Mouse (Mus musculus) T-helper 2 cell (primary cell): ENCODE results near the gene Muc13.

Experiments used
- in situ Hi-C: fragments of 300-600 bp; cut with MboI, MseI; formaldehyde crosslinking; loops from one replicate; pipeline ENCODE4 v1.15.1; 2025; ENCODE audit warnings: high pct_unique_total_duplicates

Muc13 gene

DNA sequence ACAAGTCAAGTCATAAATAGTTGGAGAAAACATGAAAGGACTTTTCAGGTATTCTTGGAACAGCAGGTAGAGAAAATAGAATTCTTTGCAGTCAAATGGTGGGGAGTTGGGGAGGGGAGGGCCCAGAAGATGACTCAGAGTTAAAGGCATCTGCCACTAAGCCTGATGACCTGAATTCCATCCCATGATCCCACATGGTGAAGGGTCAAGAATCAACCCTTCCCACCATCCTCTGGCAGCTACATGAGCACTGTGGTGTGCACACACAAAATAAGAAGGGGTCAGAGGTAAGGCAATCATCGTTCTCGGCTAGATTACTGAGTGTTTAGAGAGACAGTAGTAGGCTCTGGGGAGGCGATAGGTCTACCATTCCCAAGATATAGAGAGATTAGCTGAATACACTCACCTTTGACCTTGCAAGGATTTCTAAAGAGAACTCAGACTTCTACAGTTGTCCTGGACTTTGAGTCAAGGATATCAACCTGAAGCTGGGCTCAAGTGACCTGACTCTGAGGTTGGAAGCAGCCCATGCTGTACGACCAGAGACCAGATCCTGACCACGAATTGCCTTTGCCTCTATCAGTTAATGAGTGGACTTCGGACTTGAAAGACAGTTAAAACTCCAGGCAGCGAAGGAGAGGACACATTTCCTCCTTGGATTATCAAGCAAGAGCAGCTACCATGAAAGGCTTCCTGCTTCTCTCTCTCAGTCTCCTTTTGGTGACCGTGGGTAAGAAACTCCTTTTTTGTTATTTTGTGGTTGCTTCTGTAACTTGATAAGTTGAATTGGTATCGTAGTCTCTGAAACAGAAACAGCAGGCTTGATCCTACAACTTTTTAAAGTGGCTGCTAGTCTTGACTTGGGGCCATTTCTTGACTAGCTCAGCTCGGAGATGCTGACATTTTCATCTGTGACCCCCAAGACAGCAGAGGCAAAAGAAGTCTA is at the start of gene Muc13:
TSS of gene Muc13 (plus strand) at position 192 of the 946 bp plus-strand sequence.
- in situ Hi-C loops, result no loop called here

- in situ Hi-C loops, result no loop called here
Observed at GRCm38 (mm10) chr16:33744622-33745419, 49.0 kb upstream of the Muc13 start.

DNA sequence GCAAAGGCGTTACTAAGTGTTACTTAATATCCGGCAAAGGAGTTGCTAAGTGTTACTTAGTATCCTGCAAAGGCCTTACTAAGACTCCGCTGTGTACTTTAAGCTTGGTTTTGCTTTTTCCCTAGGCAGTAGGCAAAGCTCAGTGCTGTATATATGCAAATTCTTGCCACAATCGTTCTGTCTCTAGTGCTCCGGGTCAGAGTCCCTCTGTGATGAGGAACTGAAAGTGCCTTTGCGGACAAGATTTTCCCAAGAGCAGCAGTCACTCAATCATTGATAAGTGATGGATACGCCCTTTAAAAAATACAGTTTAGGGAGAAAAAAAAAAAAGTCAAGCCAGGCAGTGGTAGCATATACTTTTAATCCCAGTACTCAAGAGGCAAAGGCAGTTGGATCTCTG is 48.4 kb upstream of the Muc13 start:
- in situ Hi-C loops, result no loop called here

DNA sequence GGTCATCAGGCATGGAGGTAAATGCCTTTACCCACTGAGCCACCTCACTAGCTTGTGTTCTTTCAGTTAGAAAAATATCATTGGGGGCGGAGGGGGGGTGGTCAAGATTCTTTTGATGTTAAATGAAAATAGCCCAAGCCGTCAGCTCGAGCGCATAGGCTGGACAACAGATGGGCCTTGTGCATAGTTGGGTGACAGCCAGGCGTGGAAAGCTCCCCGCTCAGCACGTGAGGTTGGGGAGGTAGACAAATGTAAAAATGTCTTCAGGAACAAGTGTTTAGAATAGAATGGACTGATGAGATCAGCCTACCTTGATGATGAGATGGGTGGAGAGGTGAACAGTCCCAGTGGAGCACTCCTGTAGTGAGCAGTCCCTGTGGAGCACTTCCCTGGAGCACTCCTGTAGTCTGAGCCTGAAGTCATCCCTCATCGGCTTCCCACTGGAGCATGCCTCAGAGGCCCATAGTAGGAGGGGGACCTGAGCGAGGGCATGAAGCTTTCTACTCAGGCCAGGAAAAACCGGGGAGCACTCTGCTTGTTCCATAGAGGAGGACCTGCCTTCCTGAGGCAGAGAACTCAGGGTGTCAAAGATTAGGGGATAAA is 47.7 kb upstream of the Muc13 start:
- in situ Hi-C loops, result no loop called here

GRCm38 (mm10) chr16:33747346-33747954 is 46.4 kb upstream of the Muc13 start:
- in situ Hi-C loops, result no loop called here

- in situ Hi-C loops, result no loop called here
Observed at GRCm38 (mm10) chr16:33747994-33748393, 45.8 kb upstream of the Muc13 start.

DNA sequence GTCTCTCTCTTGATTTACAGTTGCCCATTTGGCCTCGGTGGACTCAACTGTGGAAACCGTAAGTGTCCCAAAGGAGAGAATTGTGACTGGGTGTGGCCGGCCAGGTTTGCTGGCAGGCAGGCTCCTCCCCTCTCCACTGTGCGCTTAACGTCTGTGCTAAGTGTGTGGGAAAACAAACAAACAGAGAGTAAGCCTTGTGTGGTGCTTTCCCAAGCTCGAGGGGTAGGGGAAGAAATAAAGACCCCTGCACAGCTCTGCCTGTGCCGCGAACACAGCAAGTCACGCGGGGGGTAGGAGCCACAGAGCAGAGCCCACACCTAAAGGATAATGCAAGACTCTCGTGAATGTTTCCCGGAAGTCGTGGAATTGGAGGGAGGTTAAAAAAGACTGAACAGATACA is 42.7 kb upstream of the Muc13 start:
- in situ Hi-C loops, result no loop called here

DNA sequence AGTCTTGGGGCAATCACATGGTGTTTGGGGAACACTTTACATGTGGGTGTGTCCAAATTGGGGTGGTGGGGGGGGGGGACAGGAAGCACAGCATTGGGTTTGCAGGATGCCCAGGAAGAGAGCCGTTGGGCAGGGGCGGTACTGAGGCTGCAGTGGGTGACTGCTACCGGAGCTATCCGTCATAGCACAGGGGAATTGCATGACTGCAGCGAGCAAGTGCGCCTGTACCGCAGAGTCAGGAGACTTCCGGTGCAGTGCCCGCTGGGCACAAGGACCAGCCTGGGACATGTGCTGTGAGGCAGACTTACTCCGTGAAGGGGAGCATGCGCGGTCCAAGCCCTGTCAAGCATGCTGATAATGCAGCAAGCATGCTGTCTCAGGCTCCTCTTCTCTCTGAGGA is 42.2 kb upstream of the Muc13 start:
- in situ Hi-C loops, result no loop called here

DNA sequence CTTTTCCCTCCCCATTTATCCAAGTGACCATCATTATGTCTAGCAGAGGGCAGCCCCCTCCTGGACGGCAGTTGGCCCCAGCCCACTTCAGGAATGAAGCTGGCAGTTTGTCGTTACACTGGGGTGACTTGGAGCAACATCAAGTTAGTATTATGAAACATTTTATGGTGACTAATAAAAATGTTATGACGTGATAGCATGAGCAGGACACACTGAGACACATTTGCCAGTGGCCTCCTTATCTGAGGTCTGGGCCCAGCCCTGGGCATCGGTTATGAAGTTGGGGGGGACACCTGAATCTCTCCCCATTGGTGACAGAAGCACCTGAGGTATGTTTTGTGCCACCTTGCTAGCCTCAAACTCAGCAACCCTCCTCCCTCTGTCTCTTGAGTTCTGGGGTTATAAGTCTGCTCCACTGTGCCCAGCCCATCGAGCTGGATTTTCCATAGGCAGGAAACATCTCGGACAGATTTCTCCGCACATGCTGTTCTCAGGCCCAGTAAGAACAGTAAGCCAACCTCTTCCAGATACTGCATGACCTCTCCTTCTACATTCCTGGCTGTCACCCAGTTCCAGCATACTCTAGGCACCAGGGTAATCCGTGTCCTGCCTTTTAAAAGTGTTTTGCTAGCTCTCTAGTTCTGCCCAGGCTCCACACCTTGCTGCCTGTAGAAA is 40.8 kb upstream of the Muc13 start:
- in situ Hi-C loops, result no loop called here

- in situ Hi-C loops, result no loop called here
Observed at GRCm38 (mm10) chr16:33755293-33755692, 38.5 kb upstream of the Muc13 start.

GRCm38 (mm10) chr16:33755961-33756360 is 37.9 kb upstream of the Muc13 start:
- in situ Hi-C loops, result no loop called here

DNA sequence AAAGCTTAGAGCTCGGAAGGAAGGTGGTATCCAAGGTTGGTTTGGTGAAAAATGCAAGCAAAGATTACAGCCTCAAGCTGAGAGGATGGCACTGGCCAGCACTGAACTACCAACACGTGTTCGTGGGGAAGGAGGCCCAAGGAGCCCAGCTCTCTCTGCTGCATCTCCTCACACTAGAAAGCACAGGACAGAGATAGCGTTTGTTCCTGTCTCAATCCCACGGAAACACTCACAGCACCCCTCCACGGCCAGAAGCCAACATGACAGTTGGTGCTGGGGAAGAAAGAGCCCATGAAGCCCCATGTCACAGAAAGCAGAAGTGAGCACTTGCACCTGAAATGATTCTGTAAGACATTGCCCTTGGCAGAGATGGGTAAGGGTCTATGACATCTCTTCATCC is 37.4 kb upstream of the Muc13 start:
- in situ Hi-C loops, result no loop called here

- in situ Hi-C loops, result no loop called here
Observed at GRCm38 (mm10) chr16:33759207-33759606, 34.6 kb upstream of the Muc13 start.

DNA sequence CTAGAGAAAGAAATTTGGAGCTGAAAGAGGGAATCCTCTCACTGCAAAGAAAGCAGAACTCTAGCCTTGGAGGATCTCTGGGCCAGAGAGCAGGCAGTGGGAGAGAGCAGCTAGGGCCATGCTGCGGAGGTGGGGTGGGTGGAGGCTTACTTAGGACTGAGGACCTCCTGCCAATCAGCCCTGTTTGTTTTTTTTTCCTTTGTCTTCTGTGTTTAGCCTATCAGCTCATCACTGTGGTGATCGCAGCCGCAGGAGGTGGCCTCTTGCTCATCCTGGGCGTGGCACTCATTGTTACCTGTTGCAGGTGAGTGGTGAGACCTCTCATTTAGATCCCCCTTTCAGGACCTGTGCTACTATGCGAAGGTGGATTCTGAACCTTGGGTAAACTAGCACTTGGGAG is 33.3 kb upstream of the Muc13 start:
- in situ Hi-C loops, result no loop called here

GRCm38 (mm10) chr16:33760996-33761395 is 32.8 kb upstream of the Muc13 start:
- in situ Hi-C loops, result no loop called here

DNA sequence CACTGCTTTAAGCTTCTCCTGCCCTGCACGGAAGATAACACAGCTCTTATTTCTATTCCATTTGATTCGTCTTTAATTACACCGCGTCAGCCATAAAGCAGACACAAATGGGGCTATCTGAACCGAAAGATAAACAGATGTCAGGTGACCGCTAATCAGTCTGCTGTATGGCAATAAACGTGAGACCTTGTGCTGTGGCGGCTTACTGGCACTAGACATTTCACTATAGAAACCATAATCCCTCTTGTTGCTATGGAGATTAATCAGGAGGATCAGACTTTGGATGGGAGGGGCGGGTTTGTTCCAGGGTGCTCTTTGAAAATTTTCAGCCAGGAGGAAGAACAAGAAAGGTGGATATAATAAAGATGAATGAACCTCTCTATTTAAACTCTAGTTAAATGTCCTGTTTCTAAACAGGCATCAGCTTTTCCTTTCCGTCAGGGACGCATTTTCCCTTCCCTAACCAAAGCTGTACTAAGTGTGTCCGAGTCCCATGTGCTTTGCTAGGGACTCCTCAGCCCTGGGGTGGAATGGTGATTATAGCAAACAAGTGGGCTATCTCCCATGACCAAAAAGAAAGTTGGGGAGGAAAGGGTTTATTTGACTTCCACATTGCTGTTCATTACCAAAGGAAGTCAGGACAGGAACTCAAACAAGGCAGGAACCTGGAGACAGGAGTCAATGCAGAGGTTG is 29.2 kb upstream of the Muc13 start:
- in situ Hi-C loops, result no loop called here

DNA sequence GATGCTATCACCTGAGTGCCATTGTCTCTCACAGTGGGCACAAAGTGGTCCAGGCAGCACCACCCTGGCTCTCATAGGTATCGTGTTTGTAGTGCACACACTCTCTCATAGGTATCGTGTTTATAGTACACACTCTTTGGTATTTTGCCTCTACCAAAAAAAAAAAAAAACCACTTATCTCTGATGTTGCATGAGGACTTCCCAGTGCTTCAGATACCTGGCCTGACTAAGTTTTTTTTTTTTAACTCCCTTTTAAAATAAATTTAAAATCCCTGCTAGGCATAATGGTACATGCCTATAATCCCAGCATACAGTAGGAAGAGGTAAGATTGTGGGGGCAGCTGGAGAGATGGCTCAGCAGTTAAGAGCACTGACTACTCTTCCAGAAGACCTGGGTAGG is 28.4 kb upstream of the Muc13 start:
- in situ Hi-C loops, result no loop called here

GRCm38 (mm10) chr16:33766309-33766708 is 27.5 kb upstream of the Muc13 start:
- in situ Hi-C loops, result no loop called here

DNA sequence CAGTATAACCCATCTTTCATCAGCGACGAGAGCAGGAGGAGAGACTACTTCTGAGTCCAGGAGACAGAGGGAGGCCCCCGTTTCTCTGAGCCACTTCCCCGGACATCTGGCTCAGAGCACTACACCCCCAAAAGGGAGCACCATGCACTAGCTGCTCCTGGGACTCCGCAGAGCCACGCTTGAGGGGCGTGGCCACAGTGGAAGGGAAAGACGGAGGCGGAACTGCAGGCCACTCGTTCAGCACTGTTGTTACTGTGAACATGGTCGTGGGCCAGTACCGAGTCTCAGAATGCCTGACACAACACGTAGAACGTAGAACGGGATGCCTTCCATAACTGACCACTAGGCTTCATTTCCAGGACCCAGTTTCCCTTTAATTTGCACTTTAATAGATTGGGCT is 27.1 kb upstream of the Muc13 start:
- in situ Hi-C loops, result no loop called here

DNA sequence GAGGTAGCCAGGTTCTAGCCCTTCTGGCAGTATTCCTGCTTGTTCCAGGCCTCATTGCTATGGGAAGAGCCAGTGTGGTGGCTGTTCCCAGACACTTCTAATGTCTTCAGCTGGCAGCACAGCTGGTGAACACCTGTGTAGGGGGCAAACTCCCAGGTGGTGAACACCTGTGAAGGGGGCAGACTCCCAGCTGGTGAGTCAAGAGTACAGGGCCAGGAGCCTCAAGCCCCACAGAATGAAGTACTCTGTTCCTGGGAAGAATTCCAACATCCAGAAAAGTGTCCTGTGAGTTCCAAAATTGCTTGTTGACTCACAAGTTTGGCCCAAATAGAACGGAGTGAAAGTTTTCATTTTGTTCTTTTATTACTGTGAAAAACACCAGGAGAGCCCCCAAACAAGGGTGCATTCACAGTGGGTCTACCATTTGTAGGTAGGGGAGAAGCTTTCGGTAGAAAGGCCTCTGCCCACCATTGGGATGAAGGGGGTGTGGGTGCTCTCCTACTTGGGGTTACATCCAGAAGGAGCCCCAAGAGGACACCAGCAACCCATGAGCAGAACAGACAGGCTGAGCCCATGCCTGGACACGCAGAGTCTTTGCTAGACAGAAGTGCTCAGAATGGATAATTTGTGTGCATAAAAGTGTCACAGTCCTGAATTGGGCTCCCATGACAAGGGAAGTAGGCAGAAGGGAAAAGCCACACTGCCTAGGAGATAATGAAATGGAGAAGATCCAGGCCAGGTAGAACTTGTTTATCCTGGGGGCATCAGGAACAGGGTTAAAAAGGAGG is 25.2 kb upstream of the Muc13 start:
- in situ Hi-C loops, result no loop called here
